Mouse (Mus musculus) urinary bladder, postnatal 36 days (tissue): ENCODE measurements around the gene Gm17545.

ENCODE experiments used
- DNase-seq, 2 experiments: peaks; one replicate each; pipeline ENCODE4 v3.0.0; 2022; ENCODE audit warnings: low spot score in 2 of 2, mixed read lengths in 1 of 2

Gm17545 gene

DNA sequence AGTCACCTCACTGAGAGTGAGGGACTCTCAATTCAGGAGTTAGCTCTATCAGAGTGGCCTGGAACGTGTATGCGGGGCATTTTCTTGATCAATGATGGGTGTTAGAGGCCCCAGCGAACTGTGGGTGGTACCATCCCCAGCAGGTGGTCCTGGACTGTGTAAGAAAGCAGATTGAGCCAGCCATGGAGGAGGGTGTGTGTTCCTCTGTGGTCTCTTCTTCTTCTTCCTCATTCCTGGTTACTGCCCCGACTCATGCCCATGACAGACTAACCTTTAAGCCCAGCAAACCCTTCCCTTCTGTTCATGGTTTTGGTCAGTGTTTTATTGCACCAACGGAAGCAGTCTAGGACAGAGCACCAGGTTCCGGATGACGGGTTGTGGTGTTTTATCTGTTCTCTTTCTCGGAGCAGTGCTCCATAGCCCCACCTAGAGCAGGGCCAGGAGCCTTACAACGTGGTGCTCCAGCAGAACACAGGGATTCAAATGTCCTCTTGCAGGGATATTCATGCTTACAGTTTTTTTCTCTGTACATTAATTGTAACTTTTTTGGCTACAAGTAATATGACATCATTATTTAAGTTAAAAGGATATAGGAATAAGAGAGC is 40.2 kb downstream of the Gm17545 start:
- DNase-seq, result no peak

- no peak for DNase-seq
Observed at GRCm38 (mm10) chr9:22495133-22495532, 41.0 kb downstream of the Gm17545 start.

GRCm38 (mm10) chr9:22497021-22497767 is 43.1 kb downstream of the Gm17545 start:
- DNase-seq, result no peak

GRCm38 (mm10) chr9:22502972-22503371 is 48.9 kb downstream of the Gm17545 start:
- DNase-seq, result no peak

DNA sequence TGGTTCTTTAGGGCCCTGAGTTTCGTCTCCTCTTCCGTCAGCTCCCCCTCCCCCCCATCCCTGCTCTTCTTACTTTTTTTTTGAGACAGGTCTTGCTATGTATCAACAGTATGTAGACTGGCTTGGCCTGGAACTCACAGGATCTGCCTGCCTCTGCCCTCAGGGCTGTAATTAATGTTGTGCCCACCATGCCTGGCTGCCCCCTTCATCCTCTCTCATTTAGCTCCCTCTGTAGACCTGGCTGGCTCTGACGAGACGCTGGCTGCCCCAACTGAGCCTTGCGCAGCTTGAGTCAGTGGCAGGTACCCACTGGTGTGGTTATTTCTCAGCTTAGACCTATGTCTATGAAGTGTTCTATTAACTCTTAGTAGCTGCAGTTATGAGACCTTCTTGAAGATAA is 49.5 kb downstream of the Gm17545 start:
- no peak for DNase-seq

- no peak for DNase-seq
Observed at GRCm38 (mm10) chr9:22505574-22505973, 51.5 kb downstream of the Gm17545 start.
